Mouse (Mus musculus): Measurements from ENCODE around the gene Ciita.

Ciita gene

DNA sequence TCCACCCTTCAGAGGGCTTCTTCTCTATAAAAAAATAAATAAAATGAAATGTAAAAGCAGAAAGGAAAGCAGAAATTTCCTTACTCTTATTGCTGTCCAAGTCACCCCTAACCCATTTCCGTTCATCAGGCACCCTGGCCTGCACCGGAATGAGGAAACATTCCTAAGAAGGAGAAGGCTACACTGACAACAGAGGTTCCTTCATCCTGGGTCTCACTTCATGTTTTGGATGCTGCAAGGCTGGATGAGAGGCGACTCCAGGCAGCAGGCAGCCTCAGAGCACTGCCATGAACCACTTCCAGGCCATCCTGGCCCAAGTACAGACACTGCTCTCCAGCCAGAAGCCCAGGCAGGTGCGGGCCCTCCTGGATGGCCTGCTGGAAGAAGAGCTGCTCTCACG is at the start of gene Ciita:
Gene Ciita, plus strand, starts transcription at position 203 of the 400 bp plus-strand sequence.
- no peak for DNase-seq (ENCODE audit: low spot score)

DNA sequence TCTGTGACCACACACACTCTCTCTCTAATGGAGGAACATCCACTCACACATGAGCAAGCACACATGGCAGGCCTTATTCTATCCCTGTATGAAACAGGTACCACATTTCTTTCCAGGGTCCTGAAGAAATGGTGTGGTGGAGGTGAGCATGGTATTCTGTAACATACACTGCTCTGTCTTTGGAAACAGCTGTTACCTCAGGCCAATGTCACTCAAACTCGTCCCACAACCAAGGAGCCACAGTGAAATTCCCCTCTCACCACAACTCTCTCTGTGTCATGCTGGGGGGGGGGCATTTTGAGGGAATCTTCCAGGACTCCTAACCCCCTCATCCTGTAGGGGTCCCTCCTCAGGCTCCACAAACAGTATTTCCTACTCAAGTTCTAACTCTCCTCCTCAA is 47.9 kb upstream of the Ciita start:
- DNase-seq (ENCODE audit: low spot score), result no peak

DNA sequence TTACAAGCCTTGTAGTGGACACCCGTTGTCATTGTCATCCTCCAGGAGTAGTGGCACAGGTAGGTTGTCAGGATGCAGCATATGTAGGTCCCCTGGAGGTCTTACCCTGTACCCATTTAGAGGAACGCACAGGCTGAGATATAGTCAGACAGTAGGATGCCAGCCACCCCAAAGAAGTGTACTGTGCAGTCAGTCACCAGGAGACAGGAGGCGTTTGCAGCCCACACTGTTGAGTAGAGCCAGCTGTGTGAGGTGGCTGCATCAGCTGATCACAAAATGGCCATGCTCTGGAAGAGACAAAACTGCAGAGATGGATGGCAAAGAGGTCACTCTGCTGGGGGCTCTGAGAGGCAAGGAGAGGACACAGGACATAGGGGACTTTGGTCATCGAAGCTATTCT is 47.5 kb upstream of the Ciita start:
- DNase-seq (ENCODE audit: low spot score), result no peak

DNA sequence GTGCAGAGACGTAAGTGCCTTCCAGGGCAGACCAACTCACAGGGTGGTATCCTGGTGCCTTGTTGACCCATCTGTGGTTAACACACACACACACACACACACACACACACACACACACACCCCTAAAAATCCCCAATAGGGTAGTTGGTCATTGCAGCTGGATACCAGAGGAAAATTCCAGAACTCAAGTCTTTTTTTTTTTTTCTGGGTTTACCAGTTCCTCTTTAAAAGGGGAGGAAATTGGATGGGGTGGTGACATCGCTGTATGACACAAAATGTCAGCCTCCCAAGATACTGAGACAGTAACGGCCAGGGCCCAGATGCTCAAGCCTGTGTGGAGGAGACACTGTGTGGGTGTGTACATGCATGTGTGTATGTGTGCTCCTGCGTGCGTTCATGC is 46.5 kb upstream of the Ciita start:
- no peak for DNase-seq (ENCODE audit: low spot score)

DNA sequence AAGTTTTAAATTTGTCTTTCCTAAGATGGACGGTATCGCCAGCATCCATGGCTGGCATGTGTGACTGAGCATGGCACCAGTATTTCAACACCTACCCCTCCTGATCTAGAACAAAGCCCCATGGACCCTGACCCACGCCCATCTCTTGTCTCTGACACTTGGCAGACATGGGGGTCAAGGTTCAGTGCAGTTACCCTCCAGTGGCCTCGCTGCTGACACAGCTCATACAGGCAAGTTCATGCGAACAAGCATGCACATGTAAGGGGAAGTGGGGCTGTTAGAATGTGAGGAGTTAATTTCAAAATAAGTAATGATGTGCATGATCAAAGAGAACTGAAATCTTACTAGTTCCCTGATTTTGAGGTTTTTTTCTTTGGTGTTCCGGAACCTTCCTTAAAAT is 43.7 kb upstream of the Ciita start:
- no peak for DNase-seq (ENCODE audit: low spot score)

DNA sequence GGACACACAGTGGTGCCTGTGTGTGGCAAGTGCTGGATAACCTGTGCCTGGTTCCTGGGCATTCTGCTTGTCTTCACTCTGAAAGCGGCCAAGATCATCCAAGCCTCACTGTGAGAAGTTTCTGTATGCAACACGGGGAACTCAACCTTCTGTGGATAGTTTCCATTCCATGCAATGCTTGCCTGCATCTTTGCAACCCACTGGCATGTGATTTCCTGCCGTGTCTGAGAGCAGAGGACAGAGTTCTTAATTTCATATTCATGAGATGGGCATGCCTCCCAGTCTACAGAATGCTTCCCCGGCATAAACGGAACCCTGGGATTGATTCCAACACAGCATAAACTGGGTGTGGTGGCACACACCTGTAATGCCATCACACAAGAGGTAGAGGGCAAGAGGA is 41.8 kb upstream of the Ciita start:
- no peak for DNase-seq (ENCODE audit: low spot score)

DNA sequence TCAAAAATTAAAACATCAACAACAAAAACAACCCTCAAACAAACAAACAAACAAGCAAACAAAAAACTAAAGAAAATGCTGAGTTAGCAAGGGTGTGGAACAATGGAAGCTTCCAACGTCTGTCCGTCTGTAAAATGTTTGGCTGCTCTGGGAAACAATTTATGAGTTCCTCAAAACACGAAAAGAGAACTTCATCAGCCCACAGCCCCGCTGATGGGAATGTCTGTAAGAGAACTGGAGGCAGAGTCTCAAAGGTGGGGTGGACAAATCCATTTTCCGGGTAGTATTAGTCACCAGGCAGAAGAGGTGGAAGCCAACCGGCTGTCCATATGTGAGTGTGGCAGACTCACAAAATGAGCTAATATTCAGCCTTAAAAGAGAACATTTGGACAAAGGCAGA is 38.5 kb upstream of the Ciita start:
- DNase-seq (ENCODE audit: low spot score), result no peak

DNA sequence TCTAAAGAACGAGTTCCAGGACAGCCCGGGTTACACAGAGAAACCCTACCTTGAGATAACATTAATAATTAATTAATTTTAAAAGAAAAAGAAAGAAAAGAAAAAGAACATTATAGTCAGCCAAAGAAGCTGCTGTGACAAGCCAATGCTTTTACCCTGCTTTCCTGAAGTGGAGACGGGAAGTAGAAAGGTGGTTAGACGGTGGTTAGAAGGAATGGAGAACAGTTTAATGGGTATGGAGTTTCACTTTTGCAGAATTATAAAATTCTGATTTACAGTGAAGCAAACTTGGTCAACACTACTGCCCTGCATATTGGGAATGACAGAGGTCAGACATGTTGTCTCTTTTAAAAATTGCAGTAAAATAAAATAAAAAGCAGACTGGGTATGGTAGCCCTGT is 38.1 kb upstream of the Ciita start:
- no peak for DNase-seq (ENCODE audit: low spot score)

DNA sequence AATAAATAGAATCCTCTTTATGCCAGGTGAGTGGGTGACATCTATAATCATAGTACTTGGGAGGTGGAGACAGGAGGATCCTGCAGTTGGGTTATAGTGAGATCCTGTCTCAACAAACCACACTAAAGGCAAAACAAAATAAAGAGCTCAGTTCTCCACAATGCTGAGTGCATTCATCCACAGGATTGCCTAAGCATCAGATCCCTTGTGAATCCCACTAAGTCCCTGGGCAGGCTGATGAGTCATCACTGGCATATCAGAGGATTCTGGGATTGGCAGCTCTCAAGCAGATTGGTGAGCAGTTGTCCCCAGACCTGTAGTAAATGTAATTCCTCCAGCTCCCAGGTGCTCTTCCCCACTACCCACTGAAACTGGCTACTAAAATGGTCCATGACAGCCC is 36.1 kb upstream of the Ciita start:
- no peak for DNase-seq (ENCODE audit: low spot score)

DNA sequence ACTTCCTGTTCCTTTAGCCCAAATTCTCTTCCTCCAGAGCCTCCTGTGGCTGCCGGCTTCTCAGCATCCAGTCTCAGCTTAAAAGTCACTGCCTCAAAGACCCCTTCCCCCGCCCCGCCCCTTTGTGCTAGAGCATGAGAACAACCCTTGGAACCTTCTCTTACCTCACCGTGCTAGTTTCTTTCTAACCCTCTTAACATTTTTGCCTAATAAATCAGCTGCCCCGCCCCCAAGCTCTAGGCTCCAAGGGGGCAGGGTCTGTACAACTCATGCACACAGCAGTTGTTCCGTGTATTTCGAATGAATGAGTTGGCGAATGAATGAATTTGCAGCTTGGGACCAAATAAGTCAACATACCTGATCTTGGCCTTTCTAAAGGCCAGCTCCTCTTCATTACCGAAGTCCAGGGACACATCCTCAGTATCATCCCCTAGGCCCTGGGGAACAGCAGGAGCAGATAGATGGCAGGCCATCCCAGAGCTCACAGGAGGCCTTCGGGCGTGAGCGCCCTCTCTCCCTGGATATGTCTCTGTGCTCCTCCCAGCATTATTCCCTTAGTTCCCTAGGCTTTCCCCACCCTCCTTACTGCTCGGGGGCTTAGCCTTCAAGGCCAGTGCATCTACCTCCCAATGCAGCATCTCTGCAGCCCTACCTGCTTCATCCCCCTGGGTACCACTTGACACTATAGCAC is 33.1 kb upstream of the Ciita start:
- DNase-seq (ENCODE audit: low spot score), result no peak

DNA sequence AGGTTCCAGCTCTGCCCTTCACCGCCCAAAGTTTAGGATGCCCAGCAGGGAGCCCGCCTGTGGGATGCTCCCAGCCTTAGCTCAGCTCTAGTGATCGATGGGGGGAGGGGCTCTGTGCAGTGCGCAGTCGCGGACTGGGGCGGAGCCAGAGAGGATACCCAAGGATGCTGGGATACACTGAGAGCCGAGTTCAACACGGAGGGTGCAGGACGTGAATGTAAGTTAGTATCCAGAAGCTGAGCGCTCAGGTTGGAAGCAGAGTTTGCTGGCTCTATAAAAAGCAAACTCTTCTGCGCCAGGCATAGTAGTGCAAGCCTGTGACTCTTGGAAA is 32.6 kb upstream of the Ciita start, which contains the start of gene Tvp23a:
Gene Tvp23a, minus strand, starts transcription at position 99 of the 331 bp plus-strand sequence.
- DNase-seq (ENCODE audit: low spot score), result peak; percentile 33

DNA sequence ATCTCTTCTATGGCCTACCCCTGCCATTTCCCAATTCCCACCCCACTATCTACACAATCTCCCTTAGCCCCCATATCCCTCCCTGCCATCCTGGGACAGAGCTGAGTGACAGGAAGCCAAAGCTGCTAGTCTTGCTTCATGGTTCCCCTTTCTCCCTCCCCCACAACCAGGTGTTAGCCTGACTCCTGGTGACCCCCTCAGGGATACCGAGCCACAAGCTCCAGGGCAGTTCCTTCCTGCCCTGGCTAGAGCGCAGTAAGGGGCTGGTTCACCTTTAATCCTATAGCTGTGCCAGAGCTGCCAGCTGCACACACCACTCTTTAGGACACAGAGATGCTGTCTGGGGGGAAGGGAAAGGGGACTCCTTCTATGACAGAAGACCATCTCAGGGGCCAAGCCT is 32.1 kb upstream of the Ciita start:
- no peak for DNase-seq (ENCODE audit: low spot score)

DNA sequence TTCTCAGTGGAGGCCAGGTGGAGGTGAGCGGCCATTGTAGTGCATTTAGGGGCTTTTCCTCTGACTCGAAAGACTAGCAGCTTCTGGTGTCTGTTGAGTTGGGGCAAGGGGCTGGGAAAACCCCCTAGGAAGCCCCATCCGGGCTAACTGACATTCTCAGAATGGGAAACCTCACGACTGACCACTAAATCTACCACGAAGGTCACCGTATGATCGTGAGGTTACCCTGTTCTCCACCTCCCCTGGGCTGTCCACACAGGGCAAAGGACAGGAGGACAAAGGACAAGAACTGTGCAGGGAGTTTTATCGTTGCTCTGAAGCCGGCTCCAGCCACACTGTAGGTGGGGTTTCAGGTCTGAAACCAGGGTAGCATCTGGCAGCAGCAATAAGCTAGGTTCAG is 30.9 kb upstream of the Ciita start:
- DNase-seq (ENCODE audit: low spot score), result no peak

DNA sequence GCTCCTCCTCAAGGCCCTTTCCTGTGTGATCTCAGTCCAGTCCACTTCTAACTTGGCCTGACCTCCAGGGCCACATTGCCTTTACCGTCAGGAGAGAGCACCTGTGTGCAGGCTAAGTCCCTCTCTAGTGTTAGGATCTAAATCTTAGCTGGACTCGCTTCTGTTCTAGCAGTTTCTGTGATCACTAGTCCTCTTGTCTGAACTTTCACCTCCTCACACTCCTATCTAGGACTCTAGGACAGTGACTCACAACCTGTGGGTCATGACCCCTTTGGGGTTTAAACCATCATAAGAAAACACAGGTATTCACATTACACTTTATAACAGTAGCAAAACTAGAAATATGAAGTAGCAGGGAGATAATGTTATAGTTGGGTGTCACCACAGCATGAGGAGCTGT is 28.0 kb upstream of the Ciita start:
- no peak for DNase-seq (ENCODE audit: low spot score)

DNA sequence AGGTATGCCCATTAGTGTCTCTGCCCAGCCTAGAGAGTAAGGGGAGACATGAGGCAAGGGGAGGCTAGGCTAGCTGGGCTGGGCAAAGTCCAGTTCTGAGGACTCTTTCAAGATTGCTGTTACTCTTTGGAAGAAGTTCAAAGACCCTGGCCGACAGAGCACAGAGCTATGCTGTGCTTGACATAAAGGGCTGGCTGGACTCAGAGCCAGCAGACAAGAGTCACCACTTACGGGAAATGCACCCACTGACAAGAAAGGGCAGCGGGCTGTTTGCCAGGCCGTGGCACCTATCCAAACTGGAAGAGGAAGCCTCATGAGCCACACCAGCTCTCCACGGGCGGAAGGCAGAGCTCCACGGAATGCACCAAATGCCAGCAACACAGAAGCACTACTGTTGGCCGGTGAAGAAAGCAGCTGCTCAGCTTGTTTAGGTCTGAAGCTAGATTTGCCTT is 27.4 kb upstream of the Ciita start:
- peak; percentile 60 for DNase-seq (ENCODE audit: low spot score)

DNA sequence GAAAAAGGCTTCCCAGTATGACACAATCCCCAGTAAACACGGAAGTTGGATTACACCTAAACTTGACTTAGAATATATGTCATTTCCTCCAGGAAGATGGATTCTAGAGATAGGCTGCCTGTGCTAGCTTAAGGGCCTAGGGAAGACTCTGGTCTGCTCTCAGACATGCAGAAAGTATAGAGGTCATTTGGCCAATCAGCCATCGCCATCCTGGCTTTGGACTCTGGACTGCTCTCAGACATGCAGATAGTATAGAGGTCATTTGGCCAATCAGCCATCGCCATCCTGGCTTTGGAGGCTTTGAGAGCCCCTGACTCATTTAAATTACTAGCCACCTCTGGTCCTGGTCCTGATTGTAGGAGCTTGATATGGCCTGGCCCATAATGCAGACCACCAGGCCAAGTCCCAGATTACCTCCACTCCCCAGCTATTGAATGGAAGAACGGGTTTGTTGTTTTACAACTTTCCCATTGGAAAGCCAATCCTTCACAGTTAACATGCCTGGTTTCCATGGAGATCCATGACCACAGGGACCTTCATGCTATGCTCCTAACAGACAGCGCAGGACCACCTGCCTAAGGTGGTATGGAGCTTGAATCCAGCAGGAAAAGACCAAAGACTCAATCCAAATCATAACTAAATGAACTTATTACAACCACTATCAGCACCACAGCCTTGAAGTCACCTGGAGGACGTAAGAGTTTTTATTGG is 25.8 kb upstream of the Ciita start:
- DNase-seq (ENCODE audit: low spot score), result no peak

DNA sequence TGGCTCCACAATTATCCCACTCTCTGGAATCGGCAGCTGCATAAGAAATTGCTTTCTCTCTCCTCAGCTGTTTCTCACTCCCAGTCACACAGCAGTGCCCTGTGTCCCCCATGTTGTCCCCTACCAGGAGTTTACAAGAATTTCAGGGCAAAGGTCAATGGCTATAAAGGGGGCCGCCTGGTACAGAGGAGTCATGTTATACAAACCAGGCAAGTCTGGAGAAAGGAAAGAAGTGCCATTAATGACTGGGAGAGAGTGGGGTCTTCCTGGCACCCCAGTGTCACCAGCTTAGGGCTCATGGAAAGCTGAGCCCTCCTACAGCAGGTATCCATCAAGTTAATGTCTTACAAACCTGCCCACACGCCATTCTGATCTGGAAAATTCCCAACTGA is 25.3 kb upstream of the Ciita start:
- no peak for DNase-seq (ENCODE audit: low spot score)

DNA sequence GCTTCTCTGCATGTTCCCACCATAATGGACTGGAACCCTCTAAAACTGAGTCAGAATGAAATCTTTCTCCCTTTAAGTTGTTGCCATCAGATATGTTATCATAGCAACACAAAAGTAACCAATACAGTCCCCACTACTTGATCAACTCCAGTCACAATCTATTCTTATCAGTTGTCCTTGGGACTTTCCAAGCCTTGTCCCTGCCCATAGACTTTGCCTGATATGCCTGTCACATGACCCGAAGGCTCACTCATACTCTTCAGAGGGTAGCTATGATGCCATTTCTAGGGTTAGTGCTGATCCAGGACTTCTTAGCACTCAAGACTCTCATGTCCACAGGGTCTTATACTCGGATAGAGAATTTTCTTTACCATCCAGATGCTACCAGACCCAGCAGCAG is 19.7 kb upstream of the Ciita start:
- DNase-seq (ENCODE audit: low spot score), result no peak

DNA sequence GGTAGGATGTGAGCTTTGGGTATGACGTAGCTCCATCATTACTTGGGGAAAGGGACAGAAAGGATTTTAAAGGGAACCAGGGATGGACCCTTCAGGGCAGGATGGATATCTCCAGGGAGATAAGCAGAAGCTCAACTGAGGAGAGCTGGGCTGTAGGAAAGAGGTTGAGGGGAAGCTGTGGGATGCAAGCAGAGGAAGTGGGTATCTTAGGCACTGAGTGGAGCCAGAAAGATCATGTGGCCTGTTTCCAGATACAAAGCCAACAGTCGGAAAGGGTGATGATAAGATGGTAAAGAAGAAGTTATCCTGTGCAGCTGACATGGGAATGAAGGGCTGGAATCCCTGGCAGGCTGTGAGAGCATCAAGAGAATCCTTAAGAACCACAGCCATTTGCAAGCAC is 18.7 kb upstream of the Ciita start:
- no peak for DNase-seq (ENCODE audit: low spot score)

DNA sequence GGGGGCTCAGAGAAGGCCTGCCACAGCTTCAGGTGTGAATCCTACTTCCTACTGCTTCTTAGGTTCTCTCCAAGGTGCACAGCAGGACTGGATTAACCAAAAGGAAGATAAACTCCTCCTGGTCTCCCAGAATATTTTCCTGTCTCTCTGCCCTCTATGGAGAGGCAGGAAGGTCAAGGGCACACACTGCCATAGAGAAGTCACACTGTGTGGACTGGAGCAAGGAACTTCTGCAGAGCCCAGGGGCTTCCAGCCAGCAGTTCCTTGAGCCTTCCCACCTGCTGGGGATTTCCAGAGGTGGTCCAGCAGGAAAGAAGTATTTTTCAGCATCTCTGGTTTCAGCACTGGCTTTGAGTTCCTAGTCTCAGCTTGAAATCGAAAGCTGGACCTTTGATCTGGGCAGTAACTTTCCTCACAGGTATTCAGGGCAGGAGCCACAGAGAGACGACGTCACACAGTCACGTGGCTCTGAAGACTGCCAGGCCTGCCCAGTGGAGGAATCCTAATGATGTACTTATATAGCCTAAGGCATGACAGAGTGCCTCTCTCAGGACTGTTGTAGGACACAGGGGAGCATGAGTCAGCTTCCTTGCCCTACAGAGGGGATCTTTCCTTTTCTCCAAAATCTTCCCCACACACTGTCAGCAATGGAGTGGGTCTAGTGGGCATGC is 14.7 kb upstream of the Ciita start:
- DNase-seq (ENCODE audit: low spot score), result no peak

DNA sequence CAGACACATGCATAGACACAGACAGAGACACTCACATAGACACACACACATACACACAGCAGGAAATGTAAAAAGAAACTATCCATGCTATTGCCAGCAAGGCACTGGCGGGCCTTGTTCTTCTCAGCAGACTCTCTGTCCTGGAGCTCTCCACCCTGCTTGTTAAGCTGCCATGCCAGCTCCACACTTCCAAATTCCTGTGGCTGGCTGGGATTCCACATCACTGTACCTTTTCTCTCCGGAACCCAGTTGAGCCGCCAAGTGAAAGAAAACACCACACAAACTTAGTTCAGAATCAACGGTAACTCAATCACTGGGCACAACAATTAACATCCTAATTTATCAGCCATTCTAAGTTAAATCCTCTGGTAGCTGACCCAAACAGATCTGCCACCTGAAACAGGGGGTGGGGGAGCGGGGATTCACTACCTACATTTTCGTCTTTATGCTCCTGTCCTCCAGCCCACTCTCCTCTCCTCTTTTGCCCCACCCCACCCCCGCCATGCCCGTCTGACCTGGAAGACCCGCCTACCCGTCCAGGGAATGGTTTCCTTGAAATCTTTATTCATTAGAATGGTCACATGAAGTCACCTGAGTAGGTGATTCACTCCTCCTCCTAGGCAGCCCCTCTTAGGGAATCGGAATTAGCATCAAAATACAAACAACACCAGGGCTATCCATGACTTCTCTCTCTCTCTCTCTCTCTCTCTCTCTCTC is 12.3 kb upstream of the Ciita start:
- no peak for DNase-seq (ENCODE audit: low spot score)

DNA sequence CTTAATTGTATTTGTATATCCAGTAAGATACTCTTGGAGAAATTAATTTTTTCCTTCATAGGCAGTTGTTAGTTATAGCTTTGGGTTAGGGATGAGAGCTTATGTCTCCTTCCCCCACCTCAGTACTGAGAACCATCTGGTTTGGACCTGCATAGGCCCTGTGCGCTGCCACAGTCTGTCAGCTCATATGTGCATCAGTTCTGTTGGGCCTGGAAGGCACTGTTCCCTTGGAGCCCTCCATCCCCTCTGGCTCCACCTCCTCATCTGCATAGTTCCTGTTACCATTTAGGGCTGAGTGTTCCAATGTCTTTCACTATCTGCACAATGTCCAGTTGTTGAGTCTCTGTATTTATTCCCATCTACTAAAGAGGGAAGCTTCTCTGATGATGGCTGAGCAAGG is 11.7 kb upstream of the Ciita start:
- no peak for DNase-seq (ENCODE audit: low spot score)

DNA sequence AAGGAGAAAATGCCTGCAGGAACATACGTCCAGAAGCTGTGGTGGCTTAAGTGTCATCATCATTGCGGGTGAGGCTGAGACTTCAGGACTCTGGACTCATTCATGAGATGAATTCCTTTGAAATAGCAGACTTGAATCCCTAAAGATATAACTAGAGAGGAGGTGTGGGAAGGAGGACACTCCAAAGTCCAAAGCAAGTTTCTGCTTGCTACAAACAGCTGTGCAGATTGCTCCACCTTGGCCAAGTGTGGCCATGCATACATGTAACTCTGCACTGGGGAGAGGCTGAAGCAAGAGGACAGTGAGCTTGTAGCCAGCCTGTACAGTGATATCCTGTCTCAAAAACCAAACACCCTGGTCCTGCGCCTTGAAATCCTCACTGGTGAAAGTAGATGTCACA is 7.9 kb upstream of the Ciita start:
- no peak for DNase-seq (ENCODE audit: low spot score)

Data from ovary, adult 18-20 months (tissue).